Mouse (Mus musculus): ENCODE measurements at regions not wholly inside any gene's neighbourhood (a gene's known extent, or its start where the extent isn't known, plus 50 kb on each side); places are given as distances from the start of the nearest gene placed in this dataset.

- no peak for TF ChIP-seq GATA1 (IDR thresholded peaks at IDR 0.05; ENCODE audit: low read length)
These were observed 198.7 kb downstream of the Pdcd6ip start for GRCm38 (mm10) chr9:113509368-113509767.

DNA sequence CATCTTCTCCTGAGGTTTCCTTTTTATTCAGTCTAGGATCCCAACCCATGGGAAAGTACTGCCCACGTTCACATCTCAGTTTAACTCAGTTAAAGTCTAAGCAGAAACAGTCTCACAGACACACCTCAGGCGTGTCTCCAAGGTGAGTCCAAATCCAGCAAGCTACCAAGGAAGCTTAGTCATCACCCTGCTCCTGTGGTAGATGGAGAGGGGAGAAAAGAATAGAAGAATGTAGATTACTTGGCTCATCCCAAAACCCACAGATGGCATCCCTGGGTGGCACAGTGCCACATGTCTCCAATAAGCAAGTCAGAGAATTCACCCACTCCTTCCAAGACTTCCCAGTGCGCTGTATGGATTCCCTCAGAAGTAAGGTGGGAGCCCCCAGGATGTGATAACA, 199.2 kb downstream of the Pdcd6ip start:
- no peak for TF ChIP-seq GATA1 (IDR thresholded peaks at IDR 0.05; ENCODE audit: low read length)

DNA sequence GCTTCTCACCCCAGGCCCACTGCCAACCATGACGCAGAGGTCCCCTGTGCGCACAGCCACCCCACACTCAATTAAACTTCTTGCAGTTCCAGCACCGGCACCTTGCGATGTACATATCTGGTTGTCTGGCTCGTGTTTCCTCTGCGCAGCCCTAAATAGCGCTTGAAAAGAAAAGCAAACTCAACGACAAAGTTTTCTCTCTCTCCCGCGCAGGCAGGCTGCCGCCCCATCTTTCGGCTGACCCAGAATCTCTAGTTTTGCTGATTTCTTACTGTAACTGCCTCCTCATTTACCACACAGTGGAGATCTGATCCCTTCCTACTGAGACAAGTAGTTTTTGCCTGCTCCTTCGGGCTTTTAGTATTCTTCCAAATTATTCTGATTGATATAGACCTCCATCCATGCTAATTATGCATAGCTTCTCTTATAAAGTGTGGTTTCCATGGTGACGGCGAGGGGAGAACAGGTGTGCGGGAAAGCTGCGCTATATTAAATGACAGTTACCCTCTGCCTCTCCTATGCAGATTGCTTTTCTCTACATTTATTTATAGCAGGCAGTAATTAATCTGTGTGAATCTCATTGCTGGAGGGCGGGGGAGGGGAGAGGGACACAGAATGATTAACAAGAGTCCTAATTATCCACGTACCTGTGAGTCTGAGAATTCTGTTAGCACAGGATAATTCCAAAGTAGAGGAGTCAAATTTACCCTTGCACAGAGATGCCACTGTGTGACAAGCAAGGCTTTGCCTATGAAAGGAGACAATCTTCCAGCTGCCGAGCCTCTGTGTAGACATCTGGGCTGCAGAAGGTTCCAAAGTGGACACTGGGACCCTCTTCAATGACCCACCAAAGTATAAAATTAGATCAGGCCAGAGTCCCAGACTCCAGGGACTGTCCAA, 200.2 kb downstream of the Pdcd6ip start:
- TF ChIP-seq GATA1 (IDR thresholded peaks at IDR 0.05; ENCODE audit: low read length), result no peak

- no peak for TF ChIP-seq GATA1 (IDR thresholded peaks at IDR 0.05; ENCODE audit: low read length)
These were observed 208.8 kb downstream of the Pdcd6ip start for GRCm38 (mm10) chr9:113499246-113499645.

DNA sequence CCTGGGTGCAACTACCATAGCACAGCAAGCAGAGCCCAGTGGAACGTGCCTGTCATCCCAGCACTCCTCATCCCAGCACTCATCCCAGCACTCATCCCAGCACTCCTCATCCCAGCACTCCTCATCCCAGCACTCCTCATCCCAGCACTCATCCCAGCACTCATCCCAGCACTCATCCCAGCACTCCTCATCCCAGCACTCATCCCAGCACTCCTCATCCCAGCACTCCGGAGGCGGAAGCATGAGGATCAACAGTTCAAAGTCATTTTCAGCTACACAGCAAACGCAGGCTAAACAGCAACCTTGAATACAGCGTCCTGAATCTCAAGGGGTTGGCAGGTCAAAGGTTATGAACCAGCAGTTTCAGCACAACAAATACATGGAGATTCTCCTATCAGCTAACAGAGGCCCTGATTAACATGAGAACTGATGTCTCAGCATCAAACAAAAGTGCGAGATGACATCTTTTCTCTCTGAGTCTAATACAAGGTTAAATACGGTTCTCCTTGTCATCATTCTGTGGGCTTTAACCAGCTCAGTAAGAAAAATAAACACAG, 211.8 kb downstream of the Pdcd6ip start:
- TF ChIP-seq GATA1 (IDR thresholded peaks at IDR 0.05; ENCODE audit: low read length), result no peak

GRCm38 (mm10) chr9:113488651-113489050, 219.4 kb downstream of the Pdcd6ip start:
- no peak for TF ChIP-seq GATA1 (IDR thresholded peaks at IDR 0.05; ENCODE audit: low read length)

GRCm38 (mm10) chr9:113486494-113487081, 221.5 kb downstream of the Pdcd6ip start:
- no peak for TF ChIP-seq GATA1 (IDR thresholded peaks at IDR 0.05; ENCODE audit: low read length)

DNA sequence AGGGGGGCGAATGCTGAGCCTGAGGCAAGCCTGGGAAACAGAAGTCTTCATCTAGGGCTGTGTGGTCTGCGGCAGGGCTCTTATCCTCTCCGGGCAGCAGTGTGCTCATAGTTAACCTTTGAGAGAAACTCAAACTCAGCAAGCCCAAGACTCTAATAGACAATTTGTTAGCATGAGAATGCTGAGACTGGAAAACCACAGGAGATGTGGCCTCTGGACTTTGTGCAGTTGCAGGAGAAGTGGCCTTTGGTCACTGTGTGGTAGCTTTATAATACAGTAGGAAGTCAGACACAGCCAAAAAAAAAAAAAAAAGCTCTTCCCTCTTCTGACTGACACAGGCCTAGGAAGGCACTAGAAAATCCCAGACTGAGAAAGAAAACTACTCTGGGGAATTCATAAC, 228.2 kb downstream of the Pdcd6ip start:
- TF ChIP-seq GATA1 (IDR thresholded peaks at IDR 0.05; ENCODE audit: low read length), result no peak

GRCm38 (mm10) chr9:113478761-113479265, 229.2 kb downstream of the Pdcd6ip start:
- no peak for TF ChIP-seq GATA1 (IDR thresholded peaks at IDR 0.05; ENCODE audit: low read length)

- no peak for TF ChIP-seq GATA1 (IDR thresholded peaks at IDR 0.05; ENCODE audit: low read length)
These were observed 236.3 kb downstream of the Pdcd6ip start for GRCm38 (mm10) chr9:113471781-113472180.

GRCm38 (mm10) chr9:113462888-113463287, 245.2 kb downstream of the Pdcd6ip start:
- no peak for TF ChIP-seq GATA1 (IDR thresholded peaks at IDR 0.05; ENCODE audit: low read length)

GRCm38 (mm10) chr9:113462267-113462887, 245.7 kb downstream of the Pdcd6ip start:
- no peak for TF ChIP-seq GATA1 (IDR thresholded peaks at IDR 0.05; ENCODE audit: low read length)

- TF ChIP-seq GATA1 (IDR thresholded peaks at IDR 0.05; ENCODE audit: low read length), result no peak
These were observed 248.2 kb downstream of the Pdcd6ip start for GRCm38 (mm10) chr9:113459885-113460284.

GRCm38 (mm10) chr9:113459221-113459620, 248.8 kb downstream of the Pdcd6ip start:
- no peak for TF ChIP-seq GATA1 (IDR thresholded peaks at IDR 0.05; ENCODE audit: low read length)

DNA sequence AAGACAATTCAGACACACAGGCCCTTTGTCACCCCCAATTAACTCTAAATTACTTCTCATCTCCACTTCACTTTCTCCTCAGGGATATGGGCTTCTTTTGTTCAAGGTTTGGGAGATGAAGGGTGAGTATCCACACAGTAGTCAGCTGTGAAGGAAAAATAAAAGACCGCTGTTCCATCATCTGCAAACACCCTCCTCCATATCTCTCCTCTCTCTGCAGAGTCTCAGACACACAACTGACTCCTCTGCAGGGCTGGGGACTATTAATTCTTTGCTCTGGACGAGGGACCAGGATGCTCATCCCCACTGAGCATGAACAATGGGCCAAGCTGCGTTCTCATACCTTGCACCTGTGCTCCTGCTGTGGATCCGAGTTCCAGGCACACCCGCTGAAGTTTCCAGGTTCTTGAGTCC, 249.3 kb downstream of the Pdcd6ip start:
- TF ChIP-seq GATA1 (IDR thresholded peaks at IDR 0.05; ENCODE audit: low read length), result no peak

Measured in G1E-ER4 (cell line).